Mouse (Mus musculus) heart, postnatal 0 days (tissue): Measurements from ENCODE around the gene Ppp2r5a. TPM values are rescaled to one million over a fixed set of nuclear protein-coding genes. Genes with fewer than 3 reads are reported as not detected.
A peak's percentile ranks its signal among the peaks of the same experiment; 100 is the strongest.

Experiments
- ATAC-seq: fragments of 200-750 bp; cut with Nextera tagmentation; 2 replicates; pipeline ENCODE4 v1.8.0; 2017; ENCODE audit warnings: low read depth, moderate number of reproducible peaks, moderate library complexity; ENCODE audit not compliant: insufficient read depth
- DNase-seq: peaks from one replicate; pipeline ENCODE4 v3.0.0-alpha.2; 2016; ENCODE audit warnings: low spot score
- H3K27ac ChIP-seq: fragments of 300-500 bp; sonication (generic); 2 replicates; pipeline ENCODE4 v1.5.1; 2014; ENCODE audit warnings: low read depth, mild to moderate bottlenecking
- H3K27me3 ChIP-seq: fragments of 300-500 bp; sonication (generic); 2 replicates; pipeline ENCODE4 v1.6.1; 2014; ENCODE audit warnings: low read length, mixed read lengths; ENCODE audit not compliant: control insufficient read depth, insufficient read depth
- H3K36me3 ChIP-seq: fragments of 300-500 bp; sonication (generic); replicated peaks from 2 replicates; pipeline ENCODE4 v1.6.1; 2014; ENCODE audit warnings: low read length, mixed read lengths; ENCODE audit not compliant: control insufficient read depth, insufficient read depth
- H3K4me1 ChIP-seq: fragments of 300-500 bp; sonication (generic); 2 replicates; pipeline ENCODE4 v1.6.1; 2014; ENCODE audit warnings: antibody characterized with exemption; ENCODE audit not compliant: control insufficient read depth, insufficient read depth
- H3K4me2 ChIP-seq: fragments of 300-500 bp; sonication (generic); 2 replicates; pipeline ENCODE4 v1.6.1; 2014; ENCODE audit warnings: low read depth, mild to moderate bottlenecking, low read length, moderate library complexity
- H3K4me3 ChIP-seq: fragments of 300-500 bp; sonication (generic); 2 replicates; pipeline ENCODE4 v1.5.1; 2014; ENCODE audit warnings: low read depth, low read length
- H3K9ac ChIP-seq: fragments of 300-500 bp; sonication (generic); replicated peaks from 2 replicates; pipeline ENCODE4 v1.6.1; 2014; ENCODE audit warnings: low read depth, low read length, mixed read lengths
- H3K9me3 ChIP-seq: fragments of 300-500 bp; sonication (generic); replicated peaks from 2 replicates; pipeline ENCODE4 v1.6.1; 2016; ENCODE audit warnings: low read length; ENCODE audit not compliant: control insufficient read depth
- CTCF ChIP-seq: IDR thresholded peaks from 2 replicates; pipeline ENCODE4 v1.5.1; 2016; ENCODE audit warnings: antibody characterized with exemption, control low read depth, low read depth
- EP300 ChIP-seq: IDR thresholded peaks from 2 replicates; pipeline ENCODE4 v1.6.1; 2016; ENCODE audit warnings: antibody characterized with exemption, low read depth
- WGBS: fragments of 180-500 bp; shearing (Covaris S2); extraction: QIAGEN DNeasy Blood & Tissue Kit; methylation state at CpG from one replicate; pipeline ENCODE4 v1.1.7; 2014; 5-methylcytosine and 5-hydroxymethylcytosine counted together
- polyA plus RNA-seq: library from polyadenylated mRNA; unstranded; fragments of >200 nt; fragmentation: Nextera tagmentation; extraction: Ambion mirVana; gene quantifications from 2 replicates; pipeline ENCODE4 v1.2.1, GENCODE M21; 2015
- total RNA-seq: library from RNA; depleted of rRNA; stranded (reverse); fragments of >200 nt; gene quantifications from 2 replicates; pipeline ENCODE4 v1.2.3, GENCODE M21; 2014; ENCODE audit warnings: low replicate concordance; rRNA removed

The Ppp2r5a gene
- 109 and 125 TPM in 2 replicates for total RNA-seq
- 29.8 and 31.4 TPM in 2 replicates for polyA plus RNA-seq

- Histone ChIP-seq H3K27me3 (no peaks in the 10 kb centered on the region), H3K4me1 (0 out of 2 replicates have a peak, but pooled peaks cover 4% of the 10 kb centered on the region), H3K27ac (no peak within 1 kb of the TSS), H3K4me2 (no peak within 1 kb of the TSS), H3K9ac (no peak within 1 kb of the TSS), H3K4me3 (no peak within 1 kb of the TSS), H3K9me3 (no peaks in the 10 kb centered on the region), H3K36me3 (no peaks in the 10 kb centered on the region)
- 58% methylated on average over 5 of the region's 5 CpGs for WGBS
- DNase-seq (no peak), ATAC-seq (no peak)
- no peak for TF ChIP-seq CTCF
- no peak for TF ChIP-seq EP300
Measured at GRCm38 (mm10) chr1:191403074-191403473, at the start of gene Ppp2r5a. Ppp2r5a (minus strand) TSS chr1:191403272.

GRCm38 (mm10) chr1:191450614-191451013 lies 47.5 kb upstream of the Ppp2r5a start:
- Histone ChIP-seq H3K4me2 (no peak overlapping the region), H3K27ac (no peak overlapping the region), H3K27me3 (no peaks in the 10 kb centered on the region), H3K36me3 (no peaks in the 10 kb centered on the region), H3K9me3 (no peaks in the 10 kb centered on the region), H3K4me1 (peaks cover 33% of the 10 kb centered on the region), H3K4me3 (no peak overlapping the region), H3K9ac (no peak overlapping the region)
- TF ChIP-seq EP300 = 0 out of 2 replicates have a peak, but pooled peaks have one; percentile 38
- no peak for TF ChIP-seq CTCF
- WGBS = 11% methylated on average over 5 of the region's 5 CpGs
- peak; percentile 55 for ATAC-seq
- DNase-seq = peak; percentile 54

GRCm38 (mm10) chr1:191449537-191449936 lies 46.5 kb upstream of the Ppp2r5a start:
- 63% methylated on average over 4 of the region's 4 CpGs for WGBS
- ATAC-seq = no peak
- Histone ChIP-seq H3K4me3 (no peak overlapping the region), H3K4me2 (no peak overlapping the region), H3K36me3 (no peaks in the 10 kb centered on the region), H3K27ac (no peak overlapping the region), H3K4me1 (peaks cover 29% of the 10 kb centered on the region), H3K9ac (no peak overlapping the region), H3K27me3 (no peaks in the 10 kb centered on the region), H3K9me3 (no peaks in the 10 kb centered on the region)
- TF ChIP-seq EP300 (no peak), CTCF (no peak)
- DNase-seq = no peak

GRCm38 (mm10) chr1:191447391-191448016 lies 44.4 kb upstream of the Ppp2r5a start:
- TF ChIP-seq CTCF = no peak
- TF ChIP-seq EP300 = no peak
- Histone ChIP-seq H3K9me3 (no peaks in the 10 kb centered on the region), H3K27me3 (no peaks in the 10 kb centered on the region), H3K4me3 (no peak overlapping the region), H3K27ac (no peak overlapping the region), H3K9ac (no peak overlapping the region; the same call in 1 of the 2 replicates), H3K36me3 (no peaks in the 10 kb centered on the region), H3K4me2 (no peak overlapping the region), H3K4me1 (peaks cover 25% of the 10 kb centered on the region)
- WGBS = 82% methylated on average over 6 of the region's 6 CpGs
- DNase-seq = no peak
- no peak for ATAC-seq

GRCm38 (mm10) chr1:191446307-191446706 lies 43.2 kb upstream of the Ppp2r5a start:
- no peak overlapping the region for H3K4me2 ChIP-seq
- peaks cover 25% of the 10 kb centered on the region for H3K4me1 ChIP-seq
- H3K4me3 ChIP-seq = no peak overlapping the region
- WGBS = 62% methylated on average over 5 of the region's 5 CpGs
- TF ChIP-seq EP300 (no peak), CTCF (no peak)
- H3K36me3 ChIP-seq = no peaks in the 10 kb centered on the region
- ATAC-seq = no peak
- no peak overlapping the region for H3K27ac ChIP-seq
- H3K9me3 ChIP-seq = no peaks in the 10 kb centered on the region
- H3K27me3 ChIP-seq = no peaks in the 10 kb centered on the region
- H3K9ac ChIP-seq = no peak overlapping the region
- no peak for DNase-seq
